Mouse (Mus musculus): Measurements from ENCODE around the gene Tnnt2. TPM values are rescaled to one million over a fixed set of nuclear protein-coding genes. Genes with fewer than 3 reads are reported as not detected.

Tnnt2 gene
- polyA plus RNA-seq, 1 experiment from 2014 or later = 7.3 TPM

- Histone ChIP-seq H3K4me3 (ENCODE audit: low read depth, low read length) (no peak overlapping the region), H3K9me3 (ENCODE audit: control insufficient read depth, low read length) (no peaks in the 10 kb centered on the region), H3K4me2 (ENCODE audit: low read depth, severe bottlenecking) (no peak overlapping the region), H3K9ac (ENCODE audit: low read length) (no peak overlapping the region), H3K27me3 (ENCODE audit: control insufficient read depth, insufficient read depth, low read length) (no peaks in the 10 kb centered on the region), H3K36me3 (ENCODE audit: control insufficient read depth, insufficient read depth, low read length) (no peaks in the 10 kb centered on the region), H3K4me1 (ENCODE audit: control insufficient read depth, insufficient read depth, low read length) (no peaks in the 10 kb centered on the region), H3K27ac (replicated peaks; ENCODE audit: low read depth, low read length) (no peak overlapping the region)
- ATAC-seq (ENCODE audit: insufficient number of reproducible peaks, low FRiP score, low TSS enrichment, low read depth) (no peak), DNase-seq (ENCODE audit: low spot score) (no peak)
- 72% methylated on average over 5 of the region's 5 CpGs for WGBS
These were observed 10.5 kb downstream of the Tnnt2 start for GRCm38 (mm10) chr1:135846632-135847031.

- 0 out of 2 replicates have a peak, but pooled peaks cover under 1% of the 10 kb centered on the region for H3K4me1 ChIP-seq (ENCODE audit: control insufficient read depth, insufficient read depth, low read length)
- H3K27me3 ChIP-seq (ENCODE audit: control insufficient read depth, insufficient read depth, low read length) = no peaks in the 10 kb centered on the region
- H3K27ac ChIP-seq (replicated peaks; ENCODE audit: low read depth, low read length) = no peak overlapping the region
- no peak overlapping the region for H3K4me3 ChIP-seq (ENCODE audit: low read depth, low read length)
- WGBS = 31% methylated on average over 6 of the region's 6 CpGs
- no peaks in the 10 kb centered on the region for H3K9me3 ChIP-seq (ENCODE audit: control insufficient read depth, low read length)
- DNase-seq (ENCODE audit: low spot score) (peak; percentile 65), ATAC-seq (ENCODE audit: insufficient number of reproducible peaks, low FRiP score, low TSS enrichment, low read depth) (no peak)
- H3K36me3 ChIP-seq (ENCODE audit: control insufficient read depth, insufficient read depth, low read length) = no peaks in the 10 kb centered on the region
- H3K4me2 ChIP-seq (ENCODE audit: low read depth, severe bottlenecking) = no peak overlapping the region
- no peak overlapping the region for H3K9ac ChIP-seq (ENCODE audit: low read length)
These were observed 11.0 kb downstream of the Tnnt2 start for GRCm38 (mm10) chr1:135847139-135847562.

GRCm38 (mm10) chr1:135847611-135848351 is 11.6 kb downstream of the Tnnt2 start:
- WGBS = 82% methylated on average over 17 of the region's 17 CpGs
- Histone ChIP-seq H3K4me1 (ENCODE audit: control insufficient read depth, insufficient read depth, low read length) (0 out of 2 replicates have a peak, but pooled peaks cover 5% of the 10 kb centered on the region), H3K27me3 (ENCODE audit: control insufficient read depth, insufficient read depth, low read length) (no peaks in the 10 kb centered on the region), H3K36me3 (ENCODE audit: control insufficient read depth, insufficient read depth, low read length) (no peaks in the 10 kb centered on the region), H3K27ac (replicated peaks; ENCODE audit: low read depth, low read length) (no peak overlapping the region), H3K9ac (ENCODE audit: low read length) (no peak overlapping the region), H3K4me2 (ENCODE audit: low read depth, severe bottlenecking) (no peak overlapping the region), H3K4me3 (ENCODE audit: low read depth, low read length) (no peak overlapping the region), H3K9me3 (ENCODE audit: control insufficient read depth, low read length) (no peaks in the 10 kb centered on the region)
- ATAC-seq (ENCODE audit: insufficient number of reproducible peaks, low FRiP score, low TSS enrichment, low read depth) = no peak
- no peak for DNase-seq (ENCODE audit: low spot score)

- 0 out of 2 replicates have a peak, but pooled peaks cover 5% of the 10 kb centered on the region for H3K4me1 ChIP-seq (ENCODE audit: control insufficient read depth, insufficient read depth, low read length)
- peak; percentile 29 for DNase-seq (ENCODE audit: low spot score)
- no peaks in the 10 kb centered on the region for H3K36me3 ChIP-seq (ENCODE audit: control insufficient read depth, insufficient read depth, low read length)
- H3K4me2 ChIP-seq (ENCODE audit: low read depth, severe bottlenecking) = no peak overlapping the region
- 68% methylated on average over 12 of the region's 12 CpGs for WGBS
- no peak overlapping the region for H3K27ac ChIP-seq (replicated peaks; ENCODE audit: low read depth, low read length)
- H3K4me3 ChIP-seq (ENCODE audit: low read depth, low read length) = no peak overlapping the region
- no peak for ATAC-seq (ENCODE audit: insufficient number of reproducible peaks, low FRiP score, low TSS enrichment, low read depth)
- H3K9ac ChIP-seq (ENCODE audit: low read length) = no peak overlapping the region
- no peaks in the 10 kb centered on the region for H3K27me3 ChIP-seq (ENCODE audit: control insufficient read depth, insufficient read depth, low read length)
- no peaks in the 10 kb centered on the region for H3K9me3 ChIP-seq (ENCODE audit: control insufficient read depth, low read length)
These were observed 14.8 kb downstream of the Tnnt2 start for GRCm38 (mm10) chr1:135850722-135851512.

GRCm38 (mm10) chr1:135852044-135852756 is 16.0 kb downstream of the Tnnt2 start:
- no peak overlapping the region for H3K4me3 ChIP-seq (ENCODE audit: low read depth, low read length)
- H3K9me3 ChIP-seq (ENCODE audit: control insufficient read depth, low read length) = no peaks in the 10 kb centered on the region
- no peak overlapping the region for H3K9ac ChIP-seq (ENCODE audit: low read length)
- 82% methylated on average over 13 of the region's 13 CpGs for WGBS
- H3K4me1 ChIP-seq (ENCODE audit: control insufficient read depth, insufficient read depth, low read length) = 0 out of 2 replicates have a peak, but pooled peaks cover 5% of the 10 kb centered on the region
- DNase-seq (ENCODE audit: low spot score) = no peak
- no peak for ATAC-seq (ENCODE audit: insufficient number of reproducible peaks, low FRiP score, low TSS enrichment, low read depth)
- H3K27me3 ChIP-seq (ENCODE audit: control insufficient read depth, insufficient read depth, low read length) = no peaks in the 10 kb centered on the region
- no peak overlapping the region for H3K4me2 ChIP-seq (ENCODE audit: low read depth, severe bottlenecking)
- no peaks in the 10 kb centered on the region for H3K36me3 ChIP-seq (ENCODE audit: control insufficient read depth, insufficient read depth, low read length)
- H3K27ac ChIP-seq (replicated peaks; ENCODE audit: low read depth, low read length) = no peak overlapping the region

GRCm38 (mm10) chr1:135853200-135853599 is 17.0 kb downstream of the Tnnt2 start:
- H3K27ac ChIP-seq (replicated peaks; ENCODE audit: low read depth, low read length) = no peak overlapping the region
- H3K9me3 ChIP-seq (ENCODE audit: control insufficient read depth, low read length) = no peaks in the 10 kb centered on the region
- H3K9ac ChIP-seq (ENCODE audit: low read length) = no peak overlapping the region
- no peak for DNase-seq (ENCODE audit: low spot score)
- WGBS = 84% methylated on average over 4 of the region's 4 CpGs
- H3K4me3 ChIP-seq (ENCODE audit: low read depth, low read length) = no peak overlapping the region
- 0 out of 2 replicates have a peak, but pooled peaks cover 5% of the 10 kb centered on the region for H3K4me1 ChIP-seq (ENCODE audit: control insufficient read depth, insufficient read depth, low read length)
- ATAC-seq (ENCODE audit: insufficient number of reproducible peaks, low FRiP score, low TSS enrichment, low read depth) = no peak
- H3K27me3 ChIP-seq (ENCODE audit: control insufficient read depth, insufficient read depth, low read length) = no peaks in the 10 kb centered on the region
- no peak overlapping the region for H3K4me2 ChIP-seq (ENCODE audit: low read depth, severe bottlenecking)
- H3K36me3 ChIP-seq (ENCODE audit: control insufficient read depth, insufficient read depth, low read length) = no peaks in the 10 kb centered on the region

GRCm38 (mm10) chr1:135854591-135855343 is 18.6 kb downstream of the Tnnt2 start:
- no peak overlapping the region for H3K4me2 ChIP-seq (ENCODE audit: low read depth, severe bottlenecking)
- H3K4me1 ChIP-seq (ENCODE audit: control insufficient read depth, insufficient read depth, low read length) = 0 out of 2 replicates have a peak, but pooled peaks cover 5% of the 10 kb centered on the region
- no peaks in the 10 kb centered on the region for H3K36me3 ChIP-seq (ENCODE audit: control insufficient read depth, insufficient read depth, low read length)
- no peak for ATAC-seq (ENCODE audit: insufficient number of reproducible peaks, low FRiP score, low TSS enrichment, low read depth)
- no peak for DNase-seq (ENCODE audit: low spot score)
- no peak overlapping the region for H3K9ac ChIP-seq (ENCODE audit: low read length)
- no peaks in the 10 kb centered on the region for H3K27me3 ChIP-seq (ENCODE audit: control insufficient read depth, insufficient read depth, low read length)
- no peak overlapping the region for H3K4me3 ChIP-seq (ENCODE audit: low read depth, low read length)
- 89% methylated on average over 6 of the region's 6 CpGs for WGBS
- no peaks in the 10 kb centered on the region for H3K9me3 ChIP-seq (ENCODE audit: control insufficient read depth, low read length)
- no peak overlapping the region for H3K27ac ChIP-seq (replicated peaks; ENCODE audit: low read depth, low read length)

- Histone ChIP-seq H3K27me3 (ENCODE audit: control insufficient read depth, insufficient read depth, low read length) (no peaks in the 10 kb centered on the region), H3K4me2 (ENCODE audit: low read depth, severe bottlenecking) (no peak overlapping the region), H3K4me1 (ENCODE audit: control insufficient read depth, insufficient read depth, low read length) (0 out of 2 replicates have a peak, but pooled peaks cover 5% of the 10 kb centered on the region), H3K9me3 (ENCODE audit: control insufficient read depth, low read length) (no peaks in the 10 kb centered on the region), H3K27ac (replicated peaks; ENCODE audit: low read depth, low read length) (no peak overlapping the region), H3K9ac (ENCODE audit: low read length) (no peak overlapping the region), H3K4me3 (ENCODE audit: low read depth, low read length) (no peak overlapping the region), H3K36me3 (ENCODE audit: control insufficient read depth, insufficient read depth, low read length) (no peaks in the 10 kb centered on the region)
- no peak for DNase-seq (ENCODE audit: low spot score)
- no peak for ATAC-seq (ENCODE audit: insufficient number of reproducible peaks, low FRiP score, low TSS enrichment, low read depth)
- 96% methylated on average over 1 of the region's 1 CpGs for WGBS
These were observed 19.2 kb downstream of the Tnnt2 start for GRCm38 (mm10) chr1:135855344-135855687.

Data from limb, embryonic 11.5 days (tissue).